Mouse (Mus musculus) kidney, postnatal 36 days (tissue): ENCODE results near the gene Dusp1.
A peak's percentile ranks its signal among the peaks of the same experiment; 100 is the strongest.

ENCODE experiments used
- DNase-seq, 2 experiments: peaks; one replicate each; pipeline ENCODE4 v3.0.0; 2021 to 2022; ENCODE audit warnings: mixed read lengths in 2 of 2

Dusp1 gene

DNA sequence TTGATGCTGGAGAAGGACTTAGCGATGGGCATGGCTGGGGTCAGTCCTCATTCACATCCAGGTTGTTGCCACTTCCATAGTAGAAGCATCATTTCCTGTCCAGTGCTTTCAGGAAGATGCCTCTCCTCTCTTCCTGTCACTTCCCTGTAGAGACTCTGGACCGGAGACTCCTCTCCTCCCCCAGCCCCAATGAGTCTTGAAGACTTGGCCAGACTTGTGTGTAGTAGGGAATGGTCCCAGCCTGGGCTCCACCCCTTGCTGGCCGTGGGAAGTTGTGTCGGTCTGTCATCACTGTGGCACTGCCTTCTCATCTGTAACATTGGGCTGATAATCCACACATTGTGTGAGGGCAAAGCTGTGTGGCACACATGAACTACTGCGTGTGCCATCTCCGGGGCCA is 21.7 kb upstream of the Dusp1 start:
- peak in 1 of 2 experiments; percentile 49 for DNase-seq

DNA sequence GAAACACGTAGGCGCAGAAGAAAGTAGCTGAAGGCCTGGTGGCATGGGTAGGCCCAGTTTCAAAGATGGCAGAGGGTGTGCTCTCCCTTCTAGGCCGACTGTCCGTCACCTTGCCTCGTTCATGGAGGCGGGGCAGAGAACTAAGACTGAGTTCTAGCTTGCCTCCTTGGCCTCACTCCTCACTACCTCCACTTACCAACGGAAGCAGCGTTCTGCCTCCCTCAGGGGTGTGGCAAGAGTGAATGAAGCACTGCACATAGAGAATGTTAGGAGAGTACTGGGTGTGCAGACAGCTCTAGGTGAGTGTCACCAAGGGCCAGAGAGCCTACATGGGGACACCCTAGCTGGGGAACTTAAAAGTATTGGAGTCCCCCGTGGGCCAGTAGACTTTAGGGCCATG is 21.1 kb upstream of the Dusp1 start:
- no peak for DNase-seq

DNA sequence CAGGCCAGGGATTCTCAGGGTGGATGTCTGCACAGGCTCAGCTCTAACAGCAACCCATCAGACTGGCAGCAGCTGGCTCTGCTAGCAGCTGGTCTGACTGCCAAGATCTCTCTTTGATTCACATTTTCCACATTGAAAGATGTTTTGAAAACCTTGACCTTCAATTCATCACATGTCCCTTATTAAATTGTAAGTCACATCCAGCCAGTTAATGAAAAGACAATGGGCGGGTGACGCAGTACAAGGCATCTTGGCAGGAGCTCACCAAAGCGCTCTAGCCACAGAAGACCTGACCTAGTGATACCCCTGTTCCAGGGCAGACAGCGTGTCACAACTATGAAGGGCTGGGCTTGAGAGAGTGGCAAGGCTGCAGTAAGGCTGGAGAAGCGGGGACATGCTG is 20.4 kb upstream of the Dusp1 start:
- DNase-seq, result peak; percentile 78 to 89

DNA sequence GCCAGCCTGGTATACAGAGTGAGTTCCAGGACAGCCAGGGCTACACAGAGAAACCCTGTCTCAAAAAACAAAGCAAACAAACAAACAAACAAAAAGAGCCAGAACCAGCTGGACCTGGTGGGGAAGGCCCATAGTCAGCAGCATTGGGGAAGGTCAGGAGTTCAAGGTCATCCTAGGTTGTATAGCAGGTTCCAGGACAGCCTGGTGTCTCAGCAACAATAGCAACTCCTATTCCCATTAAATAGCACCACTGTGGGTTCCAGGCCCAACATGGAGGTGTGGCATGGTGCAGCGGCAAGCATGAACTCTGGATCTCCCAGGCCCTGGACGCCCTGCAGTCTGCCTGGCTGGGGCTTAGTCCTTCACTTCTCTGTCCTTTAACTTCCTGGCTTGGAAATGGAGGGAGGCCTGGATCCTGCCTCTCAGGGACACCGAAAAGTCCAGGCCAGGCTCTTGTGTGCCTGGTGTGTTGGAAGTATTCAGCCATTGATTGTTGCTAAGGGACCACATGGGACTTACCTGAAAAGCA is 19.0 kb upstream of the Dusp1 start:
- no peak for DNase-seq

DNA sequence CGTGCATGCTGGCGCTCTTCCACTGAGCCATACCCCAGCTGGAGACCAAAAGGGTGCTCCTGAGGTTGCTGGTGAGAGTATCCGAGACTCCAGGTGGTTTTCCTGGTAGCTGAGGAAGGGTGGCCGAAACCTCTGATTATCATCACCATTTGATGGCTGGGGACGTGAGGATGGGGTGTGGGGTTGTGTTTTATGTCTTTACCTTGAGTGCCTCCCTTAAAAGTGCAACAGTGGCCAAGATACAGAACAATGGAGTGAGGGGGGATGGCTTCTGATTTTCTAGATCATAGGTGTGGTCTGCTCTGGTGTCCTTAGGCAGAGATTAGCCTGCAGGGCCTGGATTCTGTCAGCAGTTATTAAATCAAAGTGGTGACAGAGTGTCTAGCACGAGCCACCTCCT is 17.5 kb upstream of the Dusp1 start:
- no peak for DNase-seq

DNA sequence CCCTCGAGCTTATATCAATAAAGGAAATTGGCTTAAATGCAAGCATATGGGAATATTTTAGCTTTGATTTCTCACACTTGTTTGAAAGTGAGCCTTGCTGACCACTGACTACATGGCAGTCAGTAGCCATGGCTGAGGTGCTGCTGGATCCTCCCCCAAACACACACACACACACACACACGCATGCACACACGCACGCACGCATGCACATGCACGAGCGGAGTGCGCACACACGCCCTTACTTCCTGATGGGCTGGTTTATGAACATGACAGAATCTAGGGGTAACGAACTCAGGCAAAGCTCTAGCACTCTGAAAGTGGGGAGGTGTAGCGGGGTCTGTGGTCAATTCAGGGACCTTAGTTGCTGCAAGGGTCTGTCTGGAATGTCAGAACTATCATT is 16.8 kb upstream of the Dusp1 start:
- no peak for DNase-seq

DNA sequence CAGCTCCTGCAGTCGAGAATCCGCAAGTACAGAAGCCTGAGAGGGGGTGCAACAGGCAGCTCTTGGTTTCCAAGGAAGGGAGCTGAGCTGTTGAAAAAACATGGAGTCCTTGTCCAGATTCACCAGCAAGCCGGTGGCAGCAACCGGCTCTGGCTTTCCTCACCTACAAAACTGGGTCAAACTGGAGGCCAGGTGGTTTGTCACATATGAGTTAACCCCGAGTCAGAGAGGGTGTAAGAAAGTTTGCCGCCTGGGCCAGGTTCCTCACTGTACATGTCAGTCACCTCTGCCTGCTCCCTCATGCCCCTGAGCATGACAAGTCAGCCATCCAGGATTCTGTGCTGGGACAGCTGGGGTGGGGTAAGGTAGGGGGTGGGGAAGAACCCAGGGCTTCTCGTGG is 16.2 kb upstream of the Dusp1 start:
- DNase-seq, result no peak

DNA sequence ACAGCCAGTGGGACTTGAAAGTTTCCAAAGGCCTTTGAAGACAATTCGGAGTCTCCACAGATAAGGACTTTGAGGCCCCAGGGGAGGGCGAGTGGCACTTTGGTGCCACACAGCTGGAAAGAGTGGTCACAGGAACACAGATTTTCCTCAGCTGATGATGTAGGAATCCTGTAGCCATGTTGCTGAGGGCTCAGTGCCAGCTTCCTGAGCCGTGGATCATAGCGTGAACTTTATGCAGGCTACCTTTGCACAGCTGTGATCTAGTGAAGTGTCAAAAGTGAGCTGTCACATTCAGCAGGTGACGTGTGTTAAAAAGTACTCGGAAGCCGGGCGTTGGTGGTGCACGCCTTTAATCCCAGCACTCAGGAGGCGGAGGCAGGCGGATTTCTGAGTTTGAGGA is 15.4 kb upstream of the Dusp1 start:
- peak; percentile 50 to 75 for DNase-seq

DNA sequence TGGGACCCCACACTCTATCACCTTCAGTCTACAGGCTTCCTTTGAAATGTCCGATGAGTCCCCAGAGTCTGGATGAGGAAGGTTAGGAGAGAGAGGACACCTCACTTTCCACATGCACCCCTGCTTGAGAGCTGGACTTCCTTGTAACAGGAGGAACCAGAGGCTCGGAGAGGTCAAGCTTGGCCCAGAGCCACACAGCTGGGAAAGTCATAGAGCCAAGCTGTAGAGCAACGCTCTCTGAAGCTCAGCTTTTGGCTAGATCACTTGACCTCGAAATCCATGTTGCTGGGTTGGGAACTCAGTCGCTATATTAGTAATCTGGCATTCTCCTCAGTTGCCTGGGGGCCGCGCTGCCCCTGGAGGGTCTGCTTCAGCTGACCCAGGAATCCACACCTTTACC is 14.9 kb upstream of the Dusp1 start:
- DNase-seq, result peak; percentile 68 to 77

DNA sequence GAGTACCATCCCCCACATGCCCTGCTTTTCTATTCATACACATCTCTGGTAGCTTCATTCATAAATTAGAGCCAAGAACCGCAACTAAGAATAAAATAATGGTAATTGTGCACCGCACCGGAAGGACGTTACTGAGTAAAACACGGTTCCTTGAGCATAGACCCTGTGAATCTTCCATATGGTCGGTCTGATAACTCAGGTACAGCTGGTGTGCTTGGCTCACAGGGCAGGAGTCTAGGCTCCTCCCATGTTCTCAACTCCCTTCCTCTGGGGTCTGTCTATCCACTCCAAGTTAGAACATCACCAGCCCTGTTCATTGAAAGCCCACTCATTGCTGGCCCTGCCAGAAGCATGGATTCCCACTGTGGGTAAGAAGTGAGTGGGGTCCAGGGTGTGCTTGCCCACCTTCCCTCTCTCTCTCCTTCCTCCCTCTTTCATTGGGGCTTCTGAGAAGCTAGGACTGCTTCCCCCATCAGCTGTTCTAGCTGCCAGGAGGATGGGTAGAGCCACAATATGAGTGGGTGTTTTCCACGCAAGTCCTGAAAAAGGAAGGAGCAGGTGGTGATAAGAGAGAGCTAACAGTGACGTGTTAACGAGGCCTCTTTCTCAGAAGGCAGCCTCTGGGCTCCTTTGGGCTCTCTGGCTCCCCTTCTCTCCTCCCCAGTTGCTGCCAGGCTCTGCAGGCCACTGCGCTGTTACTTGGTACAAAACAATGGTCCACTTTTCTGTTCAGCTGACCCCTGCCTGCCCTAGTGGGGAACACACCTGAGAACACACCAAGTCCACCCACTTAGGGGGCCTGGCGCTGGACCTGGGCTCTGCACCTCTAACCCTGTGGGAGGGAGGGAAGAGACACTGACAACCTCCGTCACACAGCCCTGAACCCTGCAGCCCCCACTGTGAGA is 14.1 kb upstream of the Dusp1 start:
- no peak for DNase-seq

DNA sequence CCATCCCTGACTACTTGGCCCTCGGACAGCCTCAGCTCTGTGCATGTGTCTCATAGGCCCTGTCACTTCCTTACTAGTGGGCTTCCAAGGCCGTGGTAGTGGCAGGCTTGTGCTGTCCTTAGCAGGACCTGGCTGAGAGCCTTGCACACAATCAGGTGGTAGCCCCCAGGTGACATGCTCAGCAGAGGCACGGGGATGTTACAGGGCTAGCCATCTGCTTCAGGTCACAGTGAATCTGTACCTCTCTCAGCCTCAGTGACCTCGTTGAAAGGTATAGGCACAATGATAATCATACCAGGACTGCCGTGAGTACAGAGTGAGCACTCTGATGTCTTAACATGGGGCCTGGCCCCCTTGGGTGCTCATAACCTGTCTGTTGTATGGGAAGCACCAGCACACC is 12.8 kb upstream of the Dusp1 start:
- no peak for DNase-seq

DNA sequence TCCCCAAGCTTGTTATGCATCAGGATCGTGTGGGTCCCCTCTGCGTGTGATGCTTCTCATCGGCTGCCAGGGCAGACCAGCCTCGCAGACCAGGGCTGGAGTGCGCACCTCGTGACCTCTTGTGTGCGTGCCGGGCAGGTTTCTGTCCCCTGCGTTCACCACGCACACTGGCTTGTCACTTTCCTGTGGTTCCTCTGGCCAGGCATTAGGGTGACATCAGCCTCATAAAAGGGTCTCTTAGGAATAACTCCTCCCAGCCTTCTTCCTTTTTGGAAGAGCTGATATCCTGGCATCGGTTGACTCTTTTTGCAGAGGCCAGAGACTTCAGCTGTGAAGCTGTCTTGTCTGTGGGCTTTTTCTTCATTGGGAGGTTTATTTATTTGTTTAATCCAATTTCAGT is 12.2 kb upstream of the Dusp1 start:
- no peak for DNase-seq

DNA sequence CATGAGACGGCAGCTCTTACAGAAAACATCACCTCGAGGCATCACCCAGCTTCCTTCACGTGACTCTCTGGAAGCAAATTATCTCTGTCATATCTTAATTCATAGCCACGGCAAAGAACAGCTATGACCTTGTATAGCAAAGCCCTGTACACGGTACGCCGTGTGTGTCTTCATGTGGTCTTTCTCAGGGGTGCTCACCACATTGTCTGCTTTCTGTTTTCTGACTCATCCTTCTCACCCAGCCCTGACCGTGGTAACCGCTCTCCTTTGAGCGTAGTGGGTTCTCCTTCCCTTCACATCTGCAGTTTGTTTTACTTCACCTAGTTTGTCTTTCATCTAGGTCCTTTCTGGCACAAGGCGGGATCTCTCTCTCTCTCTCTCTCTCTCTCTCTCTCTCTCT is 10.3 kb upstream of the Dusp1 start:
- DNase-seq, result no peak

DNA sequence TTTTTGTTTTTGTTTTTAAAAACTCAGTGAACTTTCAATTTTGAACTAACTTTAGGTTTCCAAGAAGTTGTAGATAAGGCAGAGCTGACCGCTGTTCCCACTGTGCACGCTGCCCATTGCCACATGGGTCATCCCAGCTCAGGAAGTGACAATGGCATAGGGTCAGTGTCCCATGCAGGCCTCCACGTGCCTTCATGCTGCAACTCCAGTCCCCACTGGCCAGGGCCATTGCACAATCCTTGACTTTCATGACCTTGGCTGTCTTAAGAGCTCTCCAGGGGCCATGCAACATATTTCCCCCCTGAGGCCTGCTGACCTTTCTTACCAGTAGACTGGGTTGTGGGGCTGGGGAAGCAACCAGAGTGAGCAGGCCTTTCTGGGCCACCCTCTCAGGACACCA is 9.4 kb upstream of the Dusp1 start:
- DNase-seq, result peak; percentile 63 to 79

DNA sequence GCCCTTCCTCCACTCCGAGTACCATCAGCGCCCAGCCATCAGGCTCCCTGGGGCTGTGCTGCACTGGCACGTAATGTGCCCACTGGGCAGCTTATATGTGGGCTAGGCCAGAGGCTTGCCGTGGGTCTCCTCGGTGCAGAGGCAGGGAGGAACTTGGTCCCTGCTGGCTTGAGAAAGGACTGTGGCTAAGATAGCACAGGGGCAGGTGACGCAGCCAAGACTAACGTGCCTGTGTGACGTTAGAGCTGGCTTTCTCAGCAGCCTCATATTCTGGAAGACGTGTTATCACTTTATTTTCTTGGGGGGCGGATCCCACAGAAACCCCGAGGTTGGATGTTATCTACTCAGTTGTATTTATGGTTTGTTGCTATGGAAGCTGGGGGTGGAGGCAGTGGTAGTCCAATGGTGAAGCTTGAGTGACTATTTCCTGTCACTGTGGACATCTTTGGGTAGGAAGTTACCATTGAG is 8.8 kb upstream of the Dusp1 start:
- DNase-seq, result peak in 1 of 2 experiments; percentile 53

DNA sequence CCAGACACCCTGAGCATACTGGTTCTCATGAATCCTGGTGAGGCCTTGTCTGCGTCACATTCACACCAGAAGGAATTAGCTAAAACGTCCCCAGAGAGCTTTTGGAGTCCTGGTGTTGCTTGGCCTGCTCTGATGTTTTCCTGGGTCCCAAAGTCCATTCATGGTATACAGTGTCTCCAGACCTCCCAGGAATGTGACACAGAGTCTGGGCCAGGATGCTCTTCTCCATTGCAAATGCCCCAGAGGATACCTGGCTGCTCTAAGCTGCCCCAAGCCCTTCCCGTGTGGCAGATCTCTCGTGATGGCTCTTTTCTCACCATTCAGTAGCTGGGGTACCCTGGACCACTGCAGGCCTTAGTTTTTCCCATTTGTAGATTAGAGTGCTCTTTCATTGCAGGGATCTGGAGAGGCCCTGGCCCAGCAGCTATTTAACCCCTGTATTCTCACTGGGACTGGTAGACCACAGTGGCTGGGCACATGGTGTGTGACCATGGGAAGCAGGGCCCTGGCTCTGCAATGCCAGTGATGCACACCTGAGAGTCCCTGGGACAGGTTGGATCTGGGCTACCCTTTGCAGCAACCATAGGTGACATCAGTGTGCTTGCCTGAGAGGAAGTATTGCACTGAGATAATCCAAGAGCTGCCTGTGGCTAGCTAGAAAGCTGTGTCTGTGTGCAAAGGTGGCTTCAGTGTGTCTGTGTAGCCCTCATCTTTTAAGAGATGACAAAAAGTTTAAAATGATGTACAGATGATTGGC is 7.8 kb upstream of the Dusp1 start:
- DNase-seq, result no peak

DNA sequence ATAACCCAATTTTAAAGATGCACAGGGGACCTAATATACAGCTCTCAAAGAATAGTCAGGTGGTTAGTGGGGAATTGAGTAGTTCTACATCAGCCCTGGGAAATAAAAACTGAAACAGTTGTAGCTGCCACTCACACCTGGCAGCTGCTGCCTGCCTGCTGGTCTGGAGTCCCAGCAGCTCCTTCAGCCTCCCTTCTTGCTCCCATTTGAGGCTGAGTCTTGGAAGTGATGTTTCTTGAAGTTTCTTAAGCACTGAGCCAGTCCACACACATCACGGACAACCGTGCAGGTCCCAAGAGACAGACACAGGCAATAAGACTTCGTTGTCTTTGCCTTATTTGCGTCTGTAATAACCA is 5.9 kb upstream of the Dusp1 start:
- no peak for DNase-seq

DNA sequence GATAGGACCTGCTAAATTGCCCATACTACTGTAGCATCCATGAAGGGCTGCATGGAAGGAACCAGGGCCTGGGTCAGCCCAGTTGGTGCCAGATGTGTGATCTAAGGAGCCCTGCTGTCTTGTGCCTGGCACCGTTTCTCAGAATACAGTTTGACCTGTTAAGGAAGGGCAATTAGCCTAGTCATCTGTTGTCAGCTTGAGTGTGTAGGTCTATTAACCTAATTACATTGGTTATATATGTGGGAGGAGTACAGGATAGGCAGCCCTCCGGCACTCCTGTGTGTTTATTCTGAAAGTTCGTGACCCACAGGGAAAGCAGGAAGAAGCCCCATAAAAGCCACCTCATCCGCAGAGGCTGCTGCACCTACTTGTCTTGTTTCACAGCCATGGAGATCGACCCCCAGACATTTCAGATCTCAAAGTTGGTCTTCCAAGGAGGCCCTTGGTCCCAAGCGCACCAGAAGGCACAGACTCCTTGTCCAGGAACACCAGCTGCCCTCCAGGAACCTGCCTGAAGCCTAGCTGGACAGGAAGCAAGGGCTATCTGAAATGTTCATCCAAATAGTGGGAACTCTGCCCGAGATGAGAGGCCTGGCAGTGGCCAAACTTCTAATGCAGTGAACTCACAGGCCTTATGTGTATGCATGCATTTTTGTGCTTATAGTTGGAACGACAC is 5.4 kb upstream of the Dusp1 start:
- DNase-seq, result no peak

DNA sequence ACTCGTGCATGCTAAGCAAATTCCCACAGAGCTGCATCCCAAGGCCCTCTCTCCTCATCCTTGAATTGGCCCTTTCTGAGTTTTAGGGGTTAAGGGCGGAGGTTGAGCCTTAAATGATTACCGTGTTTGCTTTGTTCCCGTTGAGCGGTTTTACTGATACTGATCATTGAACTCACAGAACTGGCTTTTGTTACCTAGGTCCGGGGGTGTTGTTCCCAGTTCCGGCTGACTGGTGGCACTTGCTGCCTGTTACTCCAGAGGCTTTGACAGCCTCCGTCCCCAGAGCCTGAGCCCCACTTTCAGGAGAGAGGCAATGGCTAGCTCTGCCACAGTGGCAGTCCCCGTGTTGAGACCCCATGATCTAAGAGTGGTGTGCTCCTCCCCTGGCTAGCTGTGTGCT is 2.5 kb upstream of the Dusp1 start:
- DNase-seq, result peak in 1 of 2 experiments; percentile 54

DNA sequence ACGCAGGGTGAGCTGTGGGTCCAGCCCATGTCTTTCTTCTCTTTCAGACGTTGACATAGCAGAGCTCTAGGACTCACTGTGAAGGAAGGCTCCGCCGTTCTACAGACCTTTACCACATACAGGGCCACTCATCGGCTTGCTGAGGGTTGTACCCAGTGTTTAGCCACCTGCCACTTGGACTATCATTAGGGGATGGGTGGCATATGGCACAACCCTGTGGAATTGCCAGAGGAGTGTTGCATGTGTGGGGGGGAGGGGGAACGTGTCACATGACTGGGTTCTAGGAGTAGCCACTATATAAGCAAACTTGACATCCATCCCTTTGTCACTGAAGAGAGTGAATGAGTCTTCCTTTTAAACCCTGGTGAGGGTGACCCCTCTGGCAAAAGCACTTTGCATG is 1.5 kb upstream of the Dusp1 start:
- no peak for DNase-seq

DNA sequence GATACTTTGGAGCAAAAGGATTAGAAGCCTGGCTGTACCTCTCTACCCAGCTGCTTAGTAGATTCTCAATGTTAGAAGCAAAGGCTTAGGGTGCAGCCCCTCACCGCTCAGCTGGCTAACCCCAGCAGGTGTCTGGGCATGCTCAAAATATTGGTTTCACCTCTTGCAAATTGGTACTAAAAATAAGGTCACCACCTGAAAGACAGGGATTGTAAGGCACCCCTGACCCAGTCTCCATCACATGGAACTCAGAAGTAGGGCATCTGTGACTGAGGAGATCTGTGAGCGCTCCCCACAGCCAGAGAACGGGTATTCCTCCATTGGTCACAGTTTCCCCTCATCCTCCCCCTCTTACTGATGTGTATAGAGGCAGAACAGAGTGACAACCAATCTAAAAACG is 364 bp upstream of the Dusp1 start:
- no peak for DNase-seq

DNA sequence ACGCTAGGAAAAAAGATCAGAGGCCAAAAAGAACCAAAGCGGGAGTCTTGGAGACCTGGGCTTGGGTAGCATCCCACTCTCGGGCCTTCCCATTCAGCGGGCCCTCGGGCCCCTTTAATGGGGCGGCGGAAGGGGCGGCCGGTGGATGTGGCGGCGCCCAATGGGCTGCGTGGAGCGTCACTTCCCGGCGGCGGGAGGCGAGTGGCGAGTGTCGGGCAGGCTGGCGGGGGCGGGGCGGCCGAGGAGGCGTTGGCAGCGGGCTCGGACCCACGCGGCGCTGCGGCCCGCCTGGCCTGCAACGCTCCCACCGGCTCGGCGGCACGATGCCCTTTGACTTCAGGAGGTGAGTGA is 663 bp downstream of the Dusp1 start, which contains the start of gene Ergic1:
TSS of gene Ergic1 (plus strand) at position 200 of the 351 bp plus-strand sequence.
- DNase-seq, result peak; percentile 95 to 98

DNA sequence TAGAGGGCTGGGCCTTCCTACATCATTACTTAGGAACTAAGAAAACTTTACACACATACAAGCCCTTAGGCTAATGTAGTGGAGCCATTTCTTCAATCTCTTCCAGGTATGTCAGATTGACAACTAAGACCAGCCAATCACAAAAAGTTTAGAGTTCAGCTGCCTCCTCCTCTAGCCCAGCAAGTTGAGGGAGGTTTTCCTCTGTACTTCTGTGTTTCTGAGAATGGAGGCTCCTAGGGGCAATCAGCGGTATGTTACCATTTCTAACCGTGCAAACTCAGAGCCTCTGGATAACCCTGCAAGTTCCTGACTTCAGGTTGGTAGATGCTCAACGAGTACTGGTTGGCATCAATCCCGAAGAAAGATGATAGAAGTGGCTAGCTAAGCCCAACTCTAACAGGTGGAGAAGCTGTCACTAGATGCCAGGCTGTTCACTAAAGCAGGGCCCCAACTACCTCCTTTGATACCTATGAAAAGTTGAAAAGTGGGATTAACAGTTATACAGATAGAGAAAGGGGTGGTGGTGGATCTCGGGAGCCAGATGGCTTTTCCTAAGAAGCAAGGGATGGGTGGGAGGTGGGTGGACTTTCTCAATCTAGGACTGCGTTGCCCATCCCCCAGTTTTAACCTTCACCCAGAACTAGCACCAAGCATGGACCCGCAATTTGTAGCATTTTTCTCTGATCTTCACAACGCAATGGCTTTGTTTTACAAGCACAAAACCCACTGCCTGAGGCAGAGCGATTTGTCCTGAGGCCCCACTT is 1.2 kb downstream of the Dusp1 start:
- no peak for DNase-seq
